Mouse (Mus musculus): ENCODE results near the gene 4930562C15Rik. TPM values are rescaled to one million over a fixed set of nuclear protein-coding genes. Genes with fewer than 3 reads are reported as not detected.
"Not testable (repeated sequence)": the region's sequence is repeated elsewhere in the genome, so short reads cannot be mapped to it uniquely, and the experiment has no call there.

4930562C15Rik gene
- polyA plus RNA-seq, 1 experiment = not detected

GRCm38 (mm10) chr16:4796631-4797030 is 38.6 kb upstream of the 4930562C15Rik start:
- Histone ChIP-seq H3K36me3 (ENCODE audit: control insufficient read depth, insufficient read depth, low read length, poor library complexity, severe bottlenecking) (no peaks in the 10 kb centered on the region), H3K9me3 (replicated peaks; ENCODE audit: control insufficient read depth, insufficient read depth, low read length, poor library complexity, severe bottlenecking) (peaks cover 17% of the 10 kb centered on the region), H3K9ac (ENCODE audit: low read depth, poor library complexity, severe bottlenecking) (no peak overlapping the region), H3K27me3 (ENCODE audit: control insufficient read depth, insufficient read depth, low read length, poor library complexity, severe bottlenecking) (no peaks in the 10 kb centered on the region), H3K27ac (ENCODE audit: insufficient read depth, low read length) (no peak overlapping the region), H3K4me1 (ENCODE audit: control insufficient read depth, insufficient read depth, low read length) (no peaks in the 10 kb centered on the region), H3K4me3 (ENCODE audit: low read depth, low read length) (no peak overlapping the region)
- TF ChIP-seq CTCF (IDR thresholded peaks at IDR 0.05; ENCODE audit: low read depth, low read length) (no peak), EP300 (IDR thresholded peaks at IDR 0.05; ENCODE audit: insufficient read depth, low read depth, low read length) (no peak), POLR2A (IDR thresholded peaks at IDR 0.05; ENCODE audit: insufficient read depth, low read length) (no peak)

- TF ChIP-seq EP300 (IDR thresholded peaks at IDR 0.05; ENCODE audit: insufficient read depth, low read depth, low read length) (peak; percentile 53; the same call in 1 of the 2 replicates), POLR2A (IDR thresholded peaks at IDR 0.05; ENCODE audit: insufficient read depth, low read length) (no peak)
- H3K4me1 ChIP-seq (ENCODE audit: control insufficient read depth, insufficient read depth, low read length) = peaks cover 2% of the 10 kb centered on the region
- H3K9me3 ChIP-seq (replicated peaks; ENCODE audit: control insufficient read depth, insufficient read depth, low read length, poor library complexity, severe bottlenecking) = peaks cover 42% of the 10 kb centered on the region
- H3K27me3 ChIP-seq (ENCODE audit: control insufficient read depth, insufficient read depth, low read length, poor library complexity, severe bottlenecking) = no peaks in the 10 kb centered on the region
- no peaks in the 10 kb centered on the region for H3K36me3 ChIP-seq (ENCODE audit: control insufficient read depth, insufficient read depth, low read length, poor library complexity, severe bottlenecking)
- H3K4me3 ChIP-seq (ENCODE audit: low read depth, low read length) = no peak overlapping the region
- no peak overlapping the region for H3K27ac ChIP-seq (ENCODE audit: insufficient read depth, low read length)
- no peak overlapping the region for H3K9ac ChIP-seq (ENCODE audit: low read depth, poor library complexity, severe bottlenecking)
Observed at GRCm38 (mm10) chr16:4818349-4818748, 16.9 kb upstream of the 4930562C15Rik start.

- H3K27ac ChIP-seq (ENCODE audit: insufficient read depth, low read length); H3K4me3 ChIP-seq (ENCODE audit: low read depth, low read length); H3K9ac ChIP-seq (ENCODE audit: low read depth, poor library complexity, severe bottlenecking); H3K36me3 ChIP-seq (ENCODE audit: control insufficient read depth, insufficient read depth, low read length, poor library complexity, severe bottlenecking); H3K4me1 ChIP-seq (ENCODE audit: control insufficient read depth, insufficient read depth, low read length); H3K27me3 ChIP-seq (ENCODE audit: control insufficient read depth, insufficient read depth, low read length, poor library complexity, severe bottlenecking): not testable (repeated sequence)
- peaks cover 24% of the 10 kb centered on the region for H3K9me3 ChIP-seq (replicated peaks; ENCODE audit: control insufficient read depth, insufficient read depth, low read length, poor library complexity, severe bottlenecking)
Observed at GRCm38 (mm10) chr16:4824466-4824865, 10.8 kb upstream of the 4930562C15Rik start.

DNA sequence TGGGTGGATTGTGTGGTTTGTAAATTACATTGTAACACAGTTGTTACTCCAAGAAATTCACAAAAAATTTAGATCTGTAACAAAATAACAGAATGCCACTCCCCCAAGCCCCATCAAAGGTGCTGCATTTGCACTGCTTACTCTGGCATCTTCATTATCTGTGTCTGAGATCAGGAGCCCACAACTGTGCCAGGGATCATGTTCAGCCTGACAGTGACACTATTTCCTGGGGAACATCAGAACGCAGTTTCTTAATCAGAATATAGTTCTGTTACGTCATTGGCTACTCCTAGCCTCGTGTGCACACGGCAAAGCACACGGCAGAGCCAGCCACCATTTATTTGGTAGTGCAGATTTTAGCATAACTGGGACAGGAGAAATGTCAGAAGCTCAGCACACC is 7.6 kb upstream of the 4930562C15Rik start:
- H3K9me3 ChIP-seq (replicated peaks; ENCODE audit: control insufficient read depth, insufficient read depth, low read length, poor library complexity, severe bottlenecking) = no peaks in the 10 kb centered on the region; the same call in 1 of the 2 replicates
- H3K36me3 ChIP-seq (ENCODE audit: control insufficient read depth, insufficient read depth, low read length, poor library complexity, severe bottlenecking) = no peaks in the 10 kb centered on the region
- H3K9ac ChIP-seq (ENCODE audit: low read depth, poor library complexity, severe bottlenecking) = no peak overlapping the region
- H3K27ac ChIP-seq (ENCODE audit: insufficient read depth, low read length) = no peak overlapping the region
- no peaks in the 10 kb centered on the region for H3K4me1 ChIP-seq (ENCODE audit: control insufficient read depth, insufficient read depth, low read length)
- H3K27me3 ChIP-seq (ENCODE audit: control insufficient read depth, insufficient read depth, low read length, poor library complexity, severe bottlenecking) = no peaks in the 10 kb centered on the region
- no peak for TF ChIP-seq POLR2A (IDR thresholded peaks at IDR 0.05; ENCODE audit: insufficient read depth, low read length)
- TF ChIP-seq EP300 (IDR thresholded peaks at IDR 0.05; ENCODE audit: insufficient read depth, low read depth, low read length) = no peak
- no peak for TF ChIP-seq CTCF (IDR thresholded peaks at IDR 0.05; ENCODE audit: low read depth, low read length)
- H3K4me3 ChIP-seq (ENCODE audit: low read depth, low read length) = no peak overlapping the region

- H3K27ac ChIP-seq (ENCODE audit: insufficient read depth, low read length) = no peak overlapping the region
- no peak overlapping the region for H3K4me3 ChIP-seq (ENCODE audit: low read depth, low read length)
- H3K9ac ChIP-seq (ENCODE audit: low read depth, poor library complexity, severe bottlenecking) = no peak overlapping the region
- no peaks in the 10 kb centered on the region for H3K36me3 ChIP-seq (ENCODE audit: control insufficient read depth, insufficient read depth, low read length, poor library complexity, severe bottlenecking)
- H3K9me3 ChIP-seq (replicated peaks; ENCODE audit: control insufficient read depth, insufficient read depth, low read length, poor library complexity, severe bottlenecking) = no peaks in the 10 kb centered on the region
- TF ChIP-seq CTCF (IDR thresholded peaks at IDR 0.05; ENCODE audit: low read depth, low read length) = no peak
- no peak for TF ChIP-seq EP300 (IDR thresholded peaks at IDR 0.05; ENCODE audit: insufficient read depth, low read depth, low read length)
- TF ChIP-seq POLR2A (IDR thresholded peaks at IDR 0.05; ENCODE audit: insufficient read depth, low read length) = no peak
- no peaks in the 10 kb centered on the region for H3K4me1 ChIP-seq (ENCODE audit: control insufficient read depth, insufficient read depth, low read length)
- no peaks in the 10 kb centered on the region for H3K27me3 ChIP-seq (ENCODE audit: control insufficient read depth, insufficient read depth, low read length, poor library complexity, severe bottlenecking)
Observed at GRCm38 (mm10) chr16:4829271-4829900, 5.8 kb upstream of the 4930562C15Rik start.

- no peak overlapping the region for H3K27ac ChIP-seq (ENCODE audit: insufficient read depth, low read length)
- H3K27me3 ChIP-seq (ENCODE audit: control insufficient read depth, insufficient read depth, low read length, poor library complexity, severe bottlenecking) = no peaks in the 10 kb centered on the region
- no peak overlapping the region for H3K9ac ChIP-seq (ENCODE audit: low read depth, poor library complexity, severe bottlenecking)
- no peaks in the 10 kb centered on the region for H3K36me3 ChIP-seq (ENCODE audit: control insufficient read depth, insufficient read depth, low read length, poor library complexity, severe bottlenecking)
- no peaks in the 10 kb centered on the region for H3K9me3 ChIP-seq (replicated peaks; ENCODE audit: control insufficient read depth, insufficient read depth, low read length, poor library complexity, severe bottlenecking)
- no peak overlapping the region for H3K4me3 ChIP-seq (ENCODE audit: low read depth, low read length)
- TF ChIP-seq EP300 (IDR thresholded peaks at IDR 0.05; ENCODE audit: insufficient read depth, low read depth, low read length) (no peak), CTCF (IDR thresholded peaks at IDR 0.05; ENCODE audit: low read depth, low read length) (peak; percentile 25)
- no peaks in the 10 kb centered on the region for H3K4me1 ChIP-seq (ENCODE audit: control insufficient read depth, insufficient read depth, low read length)
Observed at GRCm38 (mm10) chr16:4831650-4832419, 3.4 kb upstream of the 4930562C15Rik start.

Measured in ES-Bruce4 (cell line).